Mouse (Mus musculus): Measurements from ENCODE around the gene Cradd. TPM values are rescaled to one million over a fixed set of nuclear protein-coding genes. Genes with fewer than 3 reads are reported as not detected.

Gene Cradd
- polyA plus RNA-seq, 1 experiment from 2014 or later: 7.5 TPM

DNA sequence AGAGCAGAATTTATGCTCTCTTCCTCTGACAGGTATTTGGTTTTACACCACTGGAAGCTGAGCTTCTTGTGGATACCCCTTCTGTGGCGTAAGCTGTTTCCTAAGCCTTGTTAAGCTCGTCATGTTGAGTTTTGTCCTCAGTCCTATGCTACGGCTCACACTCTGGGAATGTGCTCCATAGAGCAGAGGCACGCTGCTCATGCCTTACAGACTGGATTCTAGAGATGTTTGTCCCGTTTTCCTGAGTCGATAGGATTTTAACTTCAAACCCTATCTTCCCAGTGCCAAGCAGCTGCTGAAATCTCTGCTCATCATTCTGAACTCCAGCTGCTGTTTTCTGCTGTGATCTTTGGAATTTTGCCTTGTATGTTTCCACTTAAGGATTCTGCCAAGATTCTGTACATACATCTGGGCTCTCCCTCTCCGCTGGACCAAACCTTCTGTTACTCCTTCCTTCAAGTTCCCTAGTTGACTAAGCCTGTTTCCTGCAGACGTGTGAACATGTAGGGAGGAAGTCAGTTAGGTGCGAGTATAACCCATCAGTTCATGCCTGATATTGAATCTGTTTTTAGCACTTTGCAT lies 164.2 kb downstream of the Cradd start:
- H3K4me3 ChIP-seq: no peak overlapping the region
- peaks cover 9% of the 10 kb centered on the region for H3K4me1 ChIP-seq
- H3K27me3 ChIP-seq: no peaks in the 10 kb centered on the region
- H3K36me3 ChIP-seq: no peaks in the 10 kb centered on the region
- H3K9ac ChIP-seq: no peak overlapping the region
- WGBS: 45% methylated on average over 9 of the region's 9 CpGs
- ATAC-seq (ENCODE audit: insufficient number of reproducible peaks, low FRiP score, low TSS enrichment, low read depth): no peak
- H3K4me2 ChIP-seq: no peak overlapping the region
- H3K27ac ChIP-seq: no peak overlapping the region
- H3K9me3 ChIP-seq: no peaks in the 10 kb centered on the region

DNA sequence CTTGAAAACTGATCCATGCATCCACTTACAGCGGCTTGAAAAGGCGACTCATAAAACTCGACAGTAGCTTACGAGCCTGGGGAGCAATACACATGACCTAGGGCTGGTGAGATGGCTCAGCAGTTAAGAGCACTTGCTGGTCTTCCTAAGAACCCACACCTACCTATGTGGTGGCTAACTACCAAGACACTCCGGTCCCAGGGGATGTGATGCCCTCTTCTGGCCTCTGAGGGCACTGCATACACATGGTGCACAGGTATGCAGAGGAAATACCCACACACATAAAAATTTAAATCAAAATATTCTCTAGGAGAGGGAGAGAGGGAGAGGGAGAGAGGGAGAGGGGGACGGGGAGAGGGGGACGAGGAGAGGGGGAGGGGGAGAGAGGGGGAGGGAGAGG lies 167.5 kb downstream of the Cradd start:
- H3K9me3 ChIP-seq: no peaks in the 10 kb centered on the region
- ATAC-seq (ENCODE audit: insufficient number of reproducible peaks, low FRiP score, low TSS enrichment, low read depth): no peak
- H3K27ac ChIP-seq: no peak overlapping the region
- 62% methylated on average over 5 of the region's 7 CpGs for WGBS
- no peaks in the 10 kb centered on the region for H3K4me1 ChIP-seq
- no peaks in the 10 kb centered on the region for H3K36me3 ChIP-seq
- H3K4me3 ChIP-seq: no peak overlapping the region
- H3K9ac ChIP-seq: no peak overlapping the region
- no peaks in the 10 kb centered on the region for H3K27me3 ChIP-seq
- no peak overlapping the region for H3K4me2 ChIP-seq

DNA sequence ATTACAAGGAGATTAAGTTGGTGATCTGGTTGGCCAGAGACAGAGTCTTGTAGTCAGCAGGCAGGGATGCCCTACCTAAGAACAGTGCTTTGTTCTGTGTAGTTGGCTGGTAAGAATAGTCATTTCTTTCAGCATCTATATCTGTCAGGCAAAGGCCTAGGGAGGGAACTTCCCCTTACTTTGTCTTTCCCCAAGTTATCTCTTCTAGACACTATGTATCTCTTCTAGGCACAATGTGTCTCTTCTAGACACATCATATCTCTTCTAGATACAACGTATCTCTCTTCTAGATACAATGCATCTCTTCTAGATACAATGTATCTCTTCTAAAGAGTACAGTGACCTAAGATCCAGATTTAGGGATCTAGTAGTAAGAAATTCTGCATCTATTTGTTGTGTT lies 169.3 kb downstream of the Cradd start:
- Histone ChIP-seq H3K4me3 (no peak overlapping the region), H3K4me2 (no peak overlapping the region), H3K27me3 (no peaks in the 10 kb centered on the region), H3K9me3 (no peaks in the 10 kb centered on the region), H3K36me3 (no peaks in the 10 kb centered on the region), H3K9ac (no peak overlapping the region), H3K27ac (no peak overlapping the region), H3K4me1 (no peaks in the 10 kb centered on the region)
- no peak for ATAC-seq (ENCODE audit: insufficient number of reproducible peaks, low FRiP score, low TSS enrichment, low read depth)
- WGBS: 86% methylated on average over 1 of the region's 1 CpGs

DNA sequence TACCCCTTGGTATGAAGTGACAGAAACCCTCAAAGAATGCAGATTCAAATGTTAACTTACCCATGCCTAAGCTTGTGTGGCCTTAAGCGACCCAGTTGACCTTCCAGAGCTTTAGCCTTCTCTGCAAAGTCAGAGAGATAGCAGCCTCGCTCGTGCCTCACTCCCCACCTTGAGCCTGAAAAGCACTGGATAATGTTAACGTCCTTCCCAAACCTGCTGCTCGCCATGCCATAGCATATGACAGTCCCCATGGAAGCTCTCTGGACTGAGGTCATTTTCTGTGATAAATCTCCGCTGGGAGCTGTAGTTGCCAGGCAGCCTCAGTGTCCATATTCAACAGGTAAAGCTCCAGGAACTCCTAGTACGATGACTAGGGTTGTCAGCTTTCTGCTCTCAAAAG lies 170.7 kb downstream of the Cradd start:
- Histone ChIP-seq H3K27me3 (no peaks in the 10 kb centered on the region), H3K36me3 (no peaks in the 10 kb centered on the region), H3K4me3 (no peak overlapping the region), H3K4me1 (no peaks in the 10 kb centered on the region), H3K4me2 (no peak overlapping the region), H3K27ac (no peak overlapping the region), H3K9ac (no peak overlapping the region), H3K9me3 (no peaks in the 10 kb centered on the region)
- 84% methylated on average over 7 of the region's 7 CpGs for WGBS
- no peak for ATAC-seq (ENCODE audit: insufficient number of reproducible peaks, low FRiP score, low TSS enrichment, low read depth)

DNA sequence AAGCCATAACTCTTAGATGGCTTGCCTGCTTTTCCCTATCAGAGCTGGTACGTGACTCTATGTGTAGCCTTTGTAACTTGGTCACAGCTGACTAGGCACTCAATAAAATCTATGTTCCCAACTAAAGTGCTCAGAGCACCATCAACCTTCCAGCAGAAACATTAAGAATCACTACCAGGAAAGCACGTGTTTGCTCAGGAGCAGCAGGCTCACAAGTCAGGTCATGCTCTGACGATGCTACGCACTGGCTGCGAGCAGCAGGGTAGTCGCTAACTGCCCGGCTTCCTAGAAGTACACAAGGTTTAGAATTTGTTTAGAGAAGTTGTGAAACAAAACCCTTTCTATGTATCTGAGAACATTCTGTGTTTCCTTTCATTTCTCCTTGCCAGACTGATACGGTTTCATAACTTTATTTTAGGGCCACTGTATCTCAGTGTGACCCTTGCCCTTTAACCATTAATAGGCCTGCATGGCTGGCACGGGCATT lies 171.4 kb downstream of the Cradd start:
- Histone ChIP-seq H3K9ac (no peak overlapping the region), H3K4me1 (no peaks in the 10 kb centered on the region; the same call in 1 of the 2 replicates), H3K27ac (no peak overlapping the region), H3K4me3 (no peak overlapping the region), H3K27me3 (no peaks in the 10 kb centered on the region), H3K4me2 (no peak overlapping the region), H3K36me3 (no peaks in the 10 kb centered on the region), H3K9me3 (no peaks in the 10 kb centered on the region)
- WGBS: 62% methylated on average over 9 of the region's 9 CpGs
- ATAC-seq (ENCODE audit: insufficient number of reproducible peaks, low FRiP score, low TSS enrichment, low read depth): no peak

DNA sequence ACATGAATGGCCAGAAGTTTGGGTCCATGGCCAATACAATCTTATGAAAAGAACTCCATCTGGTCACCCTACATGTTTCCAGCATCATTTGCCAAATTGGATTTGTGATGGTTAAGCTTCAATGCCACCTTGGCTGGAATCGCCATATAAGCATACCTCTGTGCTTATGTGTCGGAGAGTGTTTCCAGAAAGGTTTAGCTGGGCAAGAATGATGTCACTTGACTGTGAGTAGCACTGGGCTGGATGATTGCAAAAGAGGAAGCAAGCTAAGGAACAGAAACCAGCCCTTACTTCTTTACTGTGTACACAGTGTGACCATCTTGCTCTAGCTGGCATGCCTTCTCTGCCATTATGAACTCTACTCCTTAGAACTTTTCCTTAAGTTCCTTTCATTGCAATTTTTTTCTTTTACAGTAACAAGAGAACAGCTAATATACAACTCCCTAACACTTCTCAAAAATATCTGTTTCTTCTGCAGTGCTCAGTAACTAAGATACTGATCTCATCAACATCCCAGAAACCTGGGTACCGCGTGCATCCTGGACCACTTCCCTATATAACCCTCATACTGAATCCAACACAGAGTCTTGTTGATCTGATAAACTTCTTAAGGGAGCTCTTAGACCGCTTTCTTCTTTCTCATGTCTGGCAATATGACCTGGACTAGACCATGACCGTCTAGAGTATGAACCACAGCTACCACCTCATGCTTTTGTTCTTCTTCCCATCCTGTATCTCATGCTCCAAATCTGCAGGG lies 172.7 kb downstream of the Cradd start:
- H3K27me3 ChIP-seq: no peaks in the 10 kb centered on the region
- H3K27ac ChIP-seq: no peak overlapping the region
- WGBS: 88% methylated on average over 6 of the region's 6 CpGs
- H3K4me2 ChIP-seq: no peak overlapping the region
- H3K4me1 ChIP-seq: peaks cover 11% of the 10 kb centered on the region
- ATAC-seq (ENCODE audit: insufficient number of reproducible peaks, low FRiP score, low TSS enrichment, low read depth): no peak
- no peaks in the 10 kb centered on the region for H3K9me3 ChIP-seq
- H3K9ac ChIP-seq: no peak overlapping the region
- H3K36me3 ChIP-seq: no peaks in the 10 kb centered on the region
- H3K4me3 ChIP-seq: no peak overlapping the region

DNA sequence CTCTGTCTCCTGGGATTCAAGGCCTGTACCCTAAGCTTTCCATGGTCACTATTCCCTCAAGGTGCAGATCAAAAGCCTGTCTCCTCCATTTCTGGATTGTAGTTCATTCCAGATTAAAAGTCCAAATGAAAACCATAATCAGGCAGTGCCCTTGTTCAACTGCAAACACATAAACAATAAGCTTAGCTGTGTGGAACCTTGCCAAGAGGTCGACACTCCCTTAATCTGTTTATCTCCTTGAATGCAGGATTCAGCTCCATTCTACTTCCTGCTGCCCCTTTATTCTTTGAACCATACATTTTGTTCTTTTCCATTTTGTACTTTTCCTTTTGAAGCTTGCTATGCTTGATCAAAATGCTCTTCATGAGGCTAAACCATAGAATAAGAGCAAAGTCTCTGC lies 174.3 kb downstream of the Cradd start:
- no peaks in the 10 kb centered on the region for H3K27me3 ChIP-seq
- no peak overlapping the region for H3K9ac ChIP-seq
- H3K27ac ChIP-seq: no peak overlapping the region
- WGBS: 40% methylated on average over 1 of the region's 1 CpGs
- no peaks in the 10 kb centered on the region for H3K9me3 ChIP-seq
- peaks cover 21% of the 10 kb centered on the region for H3K4me1 ChIP-seq
- no peak overlapping the region for H3K4me2 ChIP-seq
- H3K36me3 ChIP-seq: no peaks in the 10 kb centered on the region
- ATAC-seq (ENCODE audit: insufficient number of reproducible peaks, low FRiP score, low TSS enrichment, low read depth): no peak
- no peak overlapping the region for H3K4me3 ChIP-seq

DNA sequence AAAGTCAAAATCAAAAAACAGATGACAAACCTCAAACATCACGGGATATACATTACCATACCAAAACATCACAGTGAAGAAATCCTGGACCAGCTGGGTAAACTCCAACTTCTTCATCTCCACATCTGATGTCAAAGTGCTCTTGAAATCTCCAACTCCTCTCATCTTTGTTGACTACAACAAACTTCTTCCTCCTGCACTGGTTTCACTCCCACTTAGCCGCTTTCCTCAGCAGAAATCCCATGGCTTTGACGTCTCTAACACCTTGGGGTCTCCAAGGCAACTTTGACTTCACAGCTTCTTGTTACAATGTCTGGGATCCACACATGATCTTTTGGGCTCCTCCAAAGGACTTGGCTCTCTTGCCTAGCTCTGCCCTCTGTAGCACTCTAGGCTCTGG lies 175.3 kb downstream of the Cradd start:
- no peaks in the 10 kb centered on the region for H3K9me3 ChIP-seq
- 72% methylated on average over 3 of the region's 3 CpGs for WGBS
- H3K4me3 ChIP-seq: no peak overlapping the region
- H3K4me2 ChIP-seq: no peak overlapping the region
- H3K4me1 ChIP-seq: peaks cover 31% of the 10 kb centered on the region
- no peak overlapping the region for H3K9ac ChIP-seq
- no peaks in the 10 kb centered on the region for H3K36me3 ChIP-seq
- no peak overlapping the region for H3K27ac ChIP-seq
- no peak for ATAC-seq (ENCODE audit: insufficient number of reproducible peaks, low FRiP score, low TSS enrichment, low read depth)
- no peaks in the 10 kb centered on the region for H3K27me3 ChIP-seq

DNA sequence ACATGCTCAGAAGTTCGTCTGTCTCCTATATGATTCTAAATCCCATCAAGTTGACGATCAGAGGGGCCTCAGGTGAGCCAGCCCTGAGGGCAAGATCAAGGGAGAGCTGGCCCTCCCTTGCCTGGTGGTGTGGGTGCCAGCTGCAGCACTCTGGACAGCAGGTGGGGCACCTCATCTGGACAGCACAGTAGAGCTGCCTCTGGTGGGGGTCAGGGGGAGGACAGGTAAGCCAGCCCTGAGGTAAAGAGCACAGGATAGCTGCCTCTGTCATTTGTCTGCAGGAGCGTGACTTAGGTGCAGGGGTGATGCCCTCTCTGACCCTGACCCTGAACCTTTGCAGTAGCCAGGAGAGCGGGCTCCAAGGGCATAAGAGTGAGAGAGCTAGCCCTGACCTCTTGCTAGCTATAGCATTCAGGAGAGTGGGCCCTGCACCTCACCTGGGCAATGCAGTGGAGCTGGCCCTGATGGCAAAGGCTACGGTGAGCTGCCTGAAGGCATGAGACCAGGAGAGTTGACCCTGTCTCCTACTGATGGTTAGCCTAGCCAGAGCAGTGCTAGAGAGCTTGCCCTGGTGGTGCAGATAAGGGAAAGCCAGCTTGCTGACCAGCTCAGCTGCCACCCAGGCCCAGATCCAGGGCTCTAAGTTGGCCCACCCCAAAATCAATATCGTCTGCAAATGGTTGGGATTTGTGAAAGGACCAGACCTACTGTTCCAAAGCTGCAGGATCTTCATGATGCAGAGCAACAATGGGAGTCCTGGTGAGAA lies 176.6 kb downstream of the Cradd start:
- no peaks in the 10 kb centered on the region for H3K36me3 ChIP-seq
- H3K4me1 ChIP-seq: peaks cover 43% of the 10 kb centered on the region
- H3K4me2 ChIP-seq: no peak overlapping the region
- H3K9ac ChIP-seq: no peak overlapping the region
- H3K27me3 ChIP-seq: no peaks in the 10 kb centered on the region
- 77% methylated on average over 6 of the region's 6 CpGs for WGBS
- H3K4me3 ChIP-seq: no peak overlapping the region
- ATAC-seq (ENCODE audit: insufficient number of reproducible peaks, low FRiP score, low TSS enrichment, low read depth): no peak
- no peaks in the 10 kb centered on the region for H3K9me3 ChIP-seq
- H3K27ac ChIP-seq: no peak overlapping the region

DNA sequence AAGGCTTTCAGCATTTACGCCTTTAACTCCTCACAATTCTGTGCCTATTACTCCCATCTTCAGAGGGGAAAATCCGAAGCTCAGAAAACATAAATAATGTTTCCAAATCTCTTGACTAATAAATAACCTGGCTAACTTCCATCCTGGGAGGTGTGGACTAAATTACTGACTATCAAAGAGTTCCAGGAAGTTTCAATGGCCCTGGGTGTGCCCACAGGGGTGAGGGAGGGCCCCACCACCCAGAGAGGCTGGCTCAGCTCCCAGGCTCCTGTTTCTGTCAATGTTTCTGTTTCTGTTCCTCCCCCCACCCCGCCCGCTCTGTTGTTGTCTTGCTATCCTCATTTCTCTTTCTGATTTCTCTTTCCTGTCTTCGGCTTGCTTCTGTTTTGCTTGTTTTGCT lies 177.4 kb downstream of the Cradd start:
- Histone ChIP-seq H3K27ac (0 out of 2 replicates have a peak overlapping the region, but pooled peaks have one; percentile 7), H3K36me3 (no peaks in the 10 kb centered on the region), H3K4me1 (peaks cover 43% of the 10 kb centered on the region)

DNA sequence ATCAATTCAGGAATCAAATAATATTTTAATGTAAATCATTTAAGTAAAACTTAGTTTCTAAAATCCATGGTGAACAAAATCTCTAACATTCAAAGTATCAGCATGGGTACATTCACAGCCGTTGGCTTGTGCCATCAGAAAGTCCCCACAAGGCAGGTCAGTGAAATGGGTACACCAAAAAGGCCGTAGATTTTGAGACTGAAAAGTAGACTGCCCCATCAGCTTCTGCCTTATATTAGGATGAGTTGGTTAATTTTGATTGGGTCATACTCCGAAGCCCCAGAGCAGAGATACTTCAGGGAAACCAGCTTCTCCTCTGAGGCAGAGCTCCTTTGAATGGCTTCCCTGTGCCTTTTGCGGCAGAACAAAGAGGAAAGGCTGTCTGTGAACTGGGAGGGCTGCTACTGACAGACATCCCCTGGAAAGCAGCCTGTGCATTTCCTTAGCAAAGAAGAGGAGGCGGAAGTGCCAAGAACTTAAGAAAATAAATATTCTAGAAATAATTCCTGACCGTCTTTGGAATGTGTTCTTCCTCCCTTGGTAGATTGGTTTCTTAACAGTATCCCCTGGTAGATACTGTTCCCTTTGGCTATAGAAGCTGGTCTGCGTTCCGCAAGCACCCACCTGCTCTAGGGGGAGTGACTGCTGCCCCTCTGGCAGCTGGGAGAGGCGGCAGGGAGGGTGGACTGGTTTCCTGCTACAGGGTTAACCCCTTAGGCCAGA lies 178.6 kb downstream of the Cradd start:
- peaks cover 43% of the 10 kb centered on the region for H3K4me1 ChIP-seq
- H3K36me3 ChIP-seq: no peaks in the 10 kb centered on the region
- H3K9ac ChIP-seq: no peak overlapping the region
- no peak overlapping the region for H3K4me3 ChIP-seq
- no peak overlapping the region for H3K4me2 ChIP-seq
- ATAC-seq (ENCODE audit: insufficient number of reproducible peaks, low FRiP score, low TSS enrichment, low read depth): no peak
- H3K27me3 ChIP-seq: no peaks in the 10 kb centered on the region
- no peaks in the 10 kb centered on the region for H3K9me3 ChIP-seq
- no peak overlapping the region for H3K27ac ChIP-seq
- WGBS: 41% methylated on average over 9 of the region's 9 CpGs

More for the DNA sequence above, 177.4 kb downstream of the Cradd start:
- no peak overlapping the region for H3K9ac ChIP-seq
- H3K27me3 ChIP-seq: no peaks in the 10 kb centered on the region
- H3K9me3 ChIP-seq: no peaks in the 10 kb centered on the region
- H3K4me2 ChIP-seq: no peak overlapping the region
- H3K4me3 ChIP-seq: no peak overlapping the region
- WGBS: 37% methylated on average over 5 of the region's 5 CpGs
- ATAC-seq (ENCODE audit: insufficient number of reproducible peaks, low FRiP score, low TSS enrichment, low read depth): no peak

Measured in limb, embryonic 15.5 days (tissue).